Mouse (Mus musculus): ENCODE measurements around the gene Gabrr2. TPM values are rescaled to one million over a fixed set of nuclear protein-coding genes. Genes with fewer than 3 reads are reported as not detected.

Gabrr2 gene
- 0.98 and 1.3 TPM in 2 replicates for polyA plus RNA-seq (2021; fragmentation: Nextera tagmentation)
- long read RNA-seq, experiment 1, partial matches to known transcripts, result 0 of 1 reads
- long read RNA-seq, experiment 1, other reads (novel, unspliced or antisense), result 0 of 1 reads
- long read RNA-seq, experiment 2, transcript Gabrr2-202 (9 exons, 1,933 nt), result major isoform, 9 of 10 reads
- long read RNA-seq, experiment 2, partial matches to known transcripts, result 1 of 10 reads
- long read RNA-seq, experiment 2, other reads (novel, unspliced or antisense), result 0 of 10 reads

DNA sequence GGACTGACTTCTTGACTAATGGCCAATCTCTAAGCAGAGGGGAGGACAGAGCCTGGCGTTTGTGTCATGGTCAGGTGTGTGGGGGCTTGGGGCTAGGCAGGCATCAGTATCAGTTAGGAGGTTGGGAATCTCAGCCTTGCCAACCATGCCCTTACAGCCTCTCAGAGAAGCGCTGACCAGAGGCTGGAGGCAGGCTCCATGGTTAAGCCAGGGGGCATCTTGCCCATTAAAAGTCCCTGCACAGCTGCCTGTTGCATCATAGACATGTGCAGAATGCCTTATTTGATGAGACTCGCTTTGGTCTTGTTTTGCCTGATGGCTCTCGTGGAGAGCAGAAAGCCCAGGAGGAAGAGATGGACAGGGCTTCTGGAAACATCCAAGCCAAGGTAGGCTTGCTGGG is at the start of gene Gabrr2:
Gene Gabrr2 (plus strand): TSS at position 19 of the 400 bp plus-strand sequence.

DNA sequence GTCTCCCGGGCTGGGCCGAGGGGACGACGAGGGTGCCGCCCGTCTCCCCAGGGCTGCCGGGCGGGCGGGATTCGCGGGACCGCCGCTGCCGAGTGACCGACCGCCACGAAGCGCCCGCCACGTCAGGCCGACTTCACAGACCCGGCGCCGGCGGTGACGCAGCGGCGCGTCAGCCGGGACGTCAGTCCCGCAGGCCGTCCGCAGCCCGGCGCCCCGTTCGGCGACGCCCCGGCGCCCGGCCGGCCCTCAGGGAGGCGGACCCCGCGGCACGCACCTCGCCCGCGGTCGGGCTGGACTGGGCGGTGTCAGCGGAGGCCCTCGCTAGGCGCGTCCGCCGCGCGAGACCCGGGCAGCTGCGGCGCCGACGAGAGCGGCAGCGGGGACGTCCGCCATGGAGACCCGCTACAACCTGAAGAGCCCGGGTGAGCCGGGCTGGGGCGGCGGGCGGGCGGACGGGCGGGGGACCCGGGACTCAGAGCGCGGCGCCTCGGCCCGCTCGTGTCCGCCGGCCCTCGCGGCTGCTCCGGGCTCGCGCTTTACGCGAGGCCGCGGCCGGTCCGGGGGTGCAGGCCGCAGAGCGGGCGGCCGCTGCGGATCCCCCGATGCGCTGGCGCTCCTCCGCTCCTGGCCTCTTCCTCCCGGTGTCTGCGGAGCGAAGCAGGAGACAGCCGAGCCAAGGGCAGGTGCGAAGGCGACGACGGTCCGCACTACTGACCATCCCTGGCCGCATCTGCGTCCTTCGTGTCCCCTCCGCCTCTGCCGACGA is 31.4 kb upstream of the Gabrr2 start, which contains the start of gene Ube2j1:
Gene Ube2j1 (plus strand): TSS at position 222 of the 766 bp plus-strand sequence.

DNA sequence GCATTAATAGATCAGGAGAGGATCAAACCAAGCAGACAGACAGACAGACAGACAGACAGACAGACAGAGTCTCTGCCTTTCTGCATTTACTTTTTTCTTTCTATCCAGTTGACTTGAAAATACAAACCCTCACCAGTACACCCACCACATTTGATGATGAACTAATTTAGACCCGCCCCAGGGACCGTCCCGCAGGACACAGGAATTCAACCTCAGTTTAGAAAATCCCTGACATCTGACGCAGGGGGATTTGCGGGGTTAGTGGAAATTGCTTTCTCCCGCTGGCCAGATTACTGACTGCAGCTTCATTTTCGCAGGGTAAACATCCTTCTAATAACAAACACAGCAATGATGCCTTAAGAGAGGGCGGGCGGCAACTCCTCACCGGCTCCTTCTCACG is 69.4 kb downstream of the Gabrr2 start, which contains the start of gene Gabrr1:
Gene Gabrr1 (plus strand): TSS at position 301 of the 400 bp plus-strand sequence.

Other genes starting within 250 kb of the Gabrr2 start
- 11.5 and 12.9 TPM in 2 replicates for gene Ankrd6, start 112.2 kb upstream of the Gabrr2 start, polyA plus RNA-seq (2021; fragmentation: Nextera tagmentation)
- 10.9 and 17.6 TPM in 2 replicates for gene Rragd, start 80.0 kb upstream of the Gabrr2 start, polyA plus RNA-seq (2021; fragmentation: Nextera tagmentation)
- gene Ube2j1, start 31.6 kb upstream of the Gabrr2 start, polyA plus RNA-seq (2021; fragmentation: Nextera tagmentation), result 28.7 and 31.9 TPM in 2 replicates
- not detected in 2 replicates for gene Gabrr1, start 69.5 kb downstream of the Gabrr2 start, polyA plus RNA-seq (2021; fragmentation: Nextera tagmentation)
- gene Pm20d2, start 126.7 kb downstream of the Gabrr2 start, polyA plus RNA-seq (2021; fragmentation: Nextera tagmentation), result 1.8 and 1.9 TPM in 2 replicates
- 20.5 and 22.9 TPM in 2 replicates for gene Srsf12, start 146.0 kb downstream of the Gabrr2 start, polyA plus RNA-seq (2021; fragmentation: Nextera tagmentation)
- 65.8 and 105 TPM in 2 replicates for gene Pnrc1, start 227.2 kb downstream of the Gabrr2 start, polyA plus RNA-seq (2021; fragmentation: Nextera tagmentation)
- gene Rngtt, start 247.3 kb downstream of the Gabrr2 start, polyA plus RNA-seq (2021; fragmentation: Nextera tagmentation), result 12.6 and 15.3 TPM in 2 replicates